Comparison of ENCODE assay signal across 21 mouse cellular contexts in genomic region chr1:106286815-106287214, GRCm38 (mm10).
"Had no signal": no experiment of that assay in that cellular context is flagged by ENCODE, and none has a peak within 500 bp of the region (broad histone marks: within the 10 kb centered on the region; RNA-seq: fewer than 3 reads in every experiment).

No protein-coding gene starts in this region.

- H3K36me3 ChIP-seq: limb, embryonic 10.5 days; liver, embryonic 13.5 days had no signal

- DNase-seq: gastrocnemius, postnatal 14 days; gastrocnemius, postnatal 36 days; heart, adult 2 months; heart, postnatal 14 days; heart, postnatal 36 days; kidney, adult 11 months; kidney, adult 2 months; kidney, adult 9 months; kidney, postnatal 10 days; kidney, postnatal 25 days; kidney, postnatal 4 days; liver; liver, embryonic 13.5 days had no signal

- ATAC-seq: hindbrain, postnatal 0 days; intestine, embryonic 16.5 days had no signal

- H3K27me3 ChIP-seq: heart, embryonic 13.5 days; heart, embryonic 15.5 days; hindbrain, embryonic 13.5 days; hindbrain, embryonic 15.5 days; limb, embryonic 12.5 days; liver, embryonic 13.5 days had no signal
